ENCODE assay signal across 12 mouse cellular contexts in genomic region chr11:68223143-68223542, GRCm38 (mm10).
"Had no signal": no experiment of that assay in that cellular context is flagged by ENCODE, and none has a peak within 500 bp of the region (broad histone marks: within the 10 kb centered on the region; RNA-seq: fewer than 3 reads in every experiment).

No protein-coding gene starts in this region.

- H3K27ac ChIP-seq: limb, embryonic 13.5 days; liver, embryonic 14.5 days; midbrain, embryonic 15.5 days; neural tube, embryonic 12.5 days; stomach, embryonic 15.5 days had no signal

- H3K36me3 ChIP-seq: limb, embryonic 13.5 days; midbrain, embryonic 15.5 days; stomach, embryonic 15.5 days had no signal

- ATAC-seq: midbrain, embryonic 15.5 days had no signal

- DNase-seq: kidney, adult 11 months; kidney, adult 9 months; kidney, postnatal 14 days; left cerebral cortex, postnatal 4 days; lung, adult 2 months; lung, postnatal 14 days; right cerebral cortex, postnatal 4 days had no signal

- H3K27me3 ChIP-seq: midbrain, embryonic 15.5 days; stomach, embryonic 15.5 days had no signal

- H3K9ac ChIP-seq: limb, embryonic 13.5 days; liver, embryonic 14.5 days; midbrain, embryonic 15.5 days; neural tube, embryonic 12.5 days; stomach, embryonic 15.5 days had no signal

- H3K4me1 ChIP-seq: midbrain, embryonic 15.5 days; stomach, embryonic 15.5 days had no signal

- H3K4me2 ChIP-seq: limb, embryonic 13.5 days; midbrain, embryonic 15.5 days; neural tube, embryonic 12.5 days; stomach, embryonic 15.5 days had no signal

- H3K9me3 ChIP-seq: limb, embryonic 13.5 days; midbrain, embryonic 15.5 days; neural tube, embryonic 12.5 days; stomach, embryonic 15.5 days had no signal

- H3K4me3 ChIP-seq: limb, embryonic 13.5 days; midbrain, embryonic 15.5 days; neural tube, embryonic 12.5 days; stomach, embryonic 15.5 days had no signal
